8 mouse cellular contexts compared by ENCODE assay signal in genomic region chr14:32609392-32609791, GRCm38 (mm10). TPM values are rescaled to one million over a fixed set of nuclear protein-coding genes. Genes with fewer than 3 reads are reported as not detected.
DNase-seq lines count a peak whose midpoint lies in the region; ATAC-seq and TF ChIP-seq lines count a peak whose summit lies in the region.

No protein-coding gene starts in this region.

- peak; percentile 53 for TF ChIP-seq RAD21 in MEL (IDR thresholded peaks at IDR 0.05; ENCODE audit: low read depth, low read length)

- no peak for TF ChIP-seq POLR2A in MEL (IDR thresholded peaks at IDR 0.05; ENCODE audit: control insufficient read depth in 1 of 2, insufficient read depth in 1 of 2, low read depth in 1 of 2, low read length in 2 of 2, poor library complexity in 1 of 2)
- TF ChIP-seq POLR2A in embryonic fibroblast, embryonic 13.5 days (IDR thresholded peaks at IDR 0.05; ENCODE audit: low read depth, low read length), result no peak

- H3K4me3 ChIP-seq in intestine, postnatal 0 days (ENCODE audit: low read depth, low read length), result no peak overlapping the region
- no peak overlapping the region for H3K4me3 ChIP-seq in intestine, embryonic 15.5 days (replicated peaks)
- no peak overlapping the region for H3K4me3 ChIP-seq in MEL (ENCODE audit: control insufficient read depth in 1 of 2, insufficient read depth in 1 of 2, low read depth in 2 of 2, low read length in 2 of 2)
- H3K4me3 ChIP-seq in embryonic fibroblast, embryonic 13.5 days (ENCODE audit: insufficient read depth, low read length), result no peak overlapping the region

- peak; percentile 53; the same call in 1 of the 2 replicates for ATAC-seq in intestine, postnatal 0 days
- no peak for ATAC-seq in intestine, embryonic 15.5 days

- no peak for TF ChIP-seq EP300 in MEL (IDR thresholded peaks at IDR 0.05; ENCODE audit: low read depth in 1 of 2, low read length in 2 of 2)

- TF ChIP-seq CTCF in intestine, postnatal 0 days (IDR thresholded peaks at IDR 0.05; ENCODE audit: low read depth), result peak; percentile 88
- peak; percentile 65 to 74 (median 70) for TF ChIP-seq CTCF in MEL (IDR thresholded peaks at IDR 0.05 in 2 of 3, conservative IDR thresholded peaks at IDR 0.05 in 1 of 3; ENCODE audit: control insufficient read depth in 1 of 3, insufficient read depth in 1 of 3, low read depth in 2 of 3, low read length in 3 of 3, poor library complexity in 1 of 3, severe bottlenecking in 1 of 3)
- peak; percentile 51; the same call in 1 of the 2 replicates for TF ChIP-seq CTCF in embryonic fibroblast, embryonic 13.5 days (IDR thresholded peaks at IDR 0.05; ENCODE audit: borderline replicate concordance, insufficient read depth, low read length)

- peaks cover 5% of the 10 kb centered on the region; the same call in 1 of the 2 replicates for H3K27me3 ChIP-seq in intestine, postnatal 0 days (replicated peaks; ENCODE audit: control insufficient read depth, insufficient read depth, low read length)
- peaks cover 7% of the 10 kb centered on the region; the same call in 1 of the 2 replicates for H3K27me3 ChIP-seq in intestine, embryonic 15.5 days (replicated peaks)
- H3K27me3 ChIP-seq in MEL (ENCODE audit: control insufficient read depth in 1 of 2, insufficient read depth in 2 of 2, low read length in 2 of 2), result no peaks in the 10 kb centered on the region

- 15% methylated on average over 3 of the region's 3 CpGs for WGBS in intestine, postnatal 0 days
- WGBS in intestine, embryonic 15.5 days, result 26% methylated on average over 3 of the region's 3 CpGs

- no peaks in the 10 kb centered on the region for H3K36me3 ChIP-seq in intestine, postnatal 0 days (ENCODE audit: control insufficient read depth, insufficient read depth)
- H3K36me3 ChIP-seq in intestine, embryonic 15.5 days, result no peaks in the 10 kb centered on the region
- no peaks in the 10 kb centered on the region for H3K36me3 ChIP-seq in MEL (ENCODE audit: control insufficient read depth in 1 of 2, insufficient read depth in 2 of 2, low read length in 2 of 2)

- intact Hi-C loops in left cerebral cortex, postnatal 14 days (cut with DNase I), result loop anchor here (10.0 kb wide), 3 partner anchors 195 to 595 kb away; no protein-coding TSS in a partner anchor

- H3K4me1 ChIP-seq in intestine, postnatal 0 days (replicated peaks; ENCODE audit: control insufficient read depth, insufficient read depth, low read length), result no peaks in the 10 kb centered on the region
- no peaks in the 10 kb centered on the region for H3K4me1 ChIP-seq in intestine, embryonic 15.5 days (replicated peaks)
- no peaks in the 10 kb centered on the region for H3K4me1 ChIP-seq in MEL (ENCODE audit: control insufficient read depth in 1 of 2, insufficient read depth in 2 of 2, low read length in 2 of 2)
- H3K4me1 ChIP-seq in embryonic fibroblast, embryonic 13.5 days (ENCODE audit: control insufficient read depth, insufficient read depth, low read length), result no peaks in the 10 kb centered on the region

- no peaks in the 10 kb centered on the region for H3K79me2 ChIP-seq in MEL (ENCODE audit: control insufficient read depth, insufficient read depth, low read length, poor library complexity)

- no peaks in the 10 kb centered on the region for H3K9me3 ChIP-seq in intestine, postnatal 0 days (ENCODE audit: control insufficient read depth)
- H3K9me3 ChIP-seq in intestine, embryonic 15.5 days, result no peaks in the 10 kb centered on the region
- H3K9me3 ChIP-seq in MEL (replicated peaks; ENCODE audit: insufficient read depth, low read length), result no peaks in the 10 kb centered on the region

- DNase-seq in B cell, adult 2 months, result peak; percentile 41
- DNase-seq in MEL (ENCODE audit: low read depth, low spot score), result peak; percentile 16
- peak; percentile 52 to 57 for DNase-seq in left cerebral cortex, postnatal 14 days (ENCODE audit: low spot score in 2 of 2)
- DNase-seq in skeletal muscle tissue, adult 2 months (ENCODE audit: low read depth, low spot score), result peak; percentile 13
- no peak for DNase-seq in urinary bladder, adult 2 months (ENCODE audit: low spot score)

- H3K9ac ChIP-seq in intestine, postnatal 0 days (ENCODE audit: low read depth, low read length), result no peak overlapping the region
- H3K9ac ChIP-seq in intestine, embryonic 15.5 days, result no peak overlapping the region
- H3K9ac ChIP-seq in MEL (ENCODE audit: control insufficient read depth, low read depth, low read length, poor library complexity, severe bottlenecking), result no peak overlapping the region

- no peak overlapping the region for H3K27ac ChIP-seq in intestine, postnatal 0 days (ENCODE audit: low read depth, low read length)
- H3K27ac ChIP-seq in intestine, embryonic 15.5 days, result no peak overlapping the region
- no peak overlapping the region for H3K27ac ChIP-seq in MEL (ENCODE audit: control insufficient read depth, low read depth, low read length)
- no peak overlapping the region for H3K27ac ChIP-seq in embryonic fibroblast, embryonic 13.5 days (ENCODE audit: insufficient read depth, low read length)

- H3K4me2 ChIP-seq in intestine, postnatal 0 days (replicated peaks; ENCODE audit: low read depth), result no peak overlapping the region
- no peak overlapping the region for H3K4me2 ChIP-seq in intestine, embryonic 15.5 days (replicated peaks)

TF ChIP-seq in MEL, 35 proteins besides CTCF, POLR2A, EP300 and RAD21:
- TF ChIP-seq MEF2A (IDR thresholded peaks at IDR 0.05; ENCODE audit: extremely low read depth, insufficient replicate concordance, low read depth, low read length, poor library complexity, severe bottlenecking) (no peak), POLR2AphosphoS5 (IDR thresholded peaks at IDR 0.05; ENCODE audit: borderline replicate concordance, low read depth, low read length) (no peak), USF1 (IDR thresholded peaks at IDR 0.05; ENCODE audit: low read depth, low read length) (no peak), SMC3 (IDR thresholded peaks at IDR 0.05; ENCODE audit: low read depth, low read length) (peak; percentile 50), NELFE (IDR thresholded peaks at IDR 0.05; ENCODE audit: low read depth, low read length) (no peak), KAT2A (conservative IDR thresholded peaks at IDR 0.05; ENCODE audit: low read depth, low read length) (no peak), RCOR1 (IDR thresholded peaks at IDR 0.05; ENCODE audit: low read depth, low read length) (no peak), ZNF384 (IDR thresholded peaks at IDR 0.05; ENCODE audit: low read depth, low read length) (no peak), GATA1 (IDR thresholded peaks at IDR 0.05; ENCODE audit: low read depth, low read length) (no peak), ZC3H11A (IDR thresholded peaks at IDR 0.05; ENCODE audit: low read depth, low read length) (peak; percentile 16; the same call in 1 of the 2 replicates), UBTF (IDR thresholded peaks at IDR 0.05; ENCODE audit: borderline replicate concordance, insufficient read depth, low read depth, low read length) (no peak), GABPA (IDR thresholded peaks at IDR 0.05; ENCODE audit: low read depth, low read length) (no peak), SIN3A (IDR thresholded peaks at IDR 0.05; ENCODE audit: low read length) (no peak), E2F4 (IDR thresholded peaks at IDR 0.05; ENCODE audit: borderline replicate concordance, low read depth, low read length) (no peak), BHLHE40 (IDR thresholded peaks at IDR 0.05; ENCODE audit: borderline replicate concordance, low read depth, low read length) (no peak), MYB (IDR thresholded peaks at IDR 0.05; ENCODE audit: low read depth, low read length) (no peak), MYC (IDR thresholded peaks at IDR 0.05; ENCODE audit: low read depth, low read length) (no peak)

RNA-seq across cellular contexts. Expression of gene Prrxl1, which starts 10.2 kb away (rescaled TPM):
- polyA plus RNA-seq in intestine, postnatal 0 days (2015; fragmentation: Nextera tagmentation; extraction: Ambion mirVana), result 0.14 and 0.26 TPM in 2 replicates
- 0.80 and 1.0 TPM in 2 replicates for polyA plus RNA-seq in intestine, embryonic 15.5 days (2015; fragmentation: Nextera tagmentation; extraction: Ambion mirVana)
- total RNA-seq in MEL (2012; rRNA removed), result not detected in 2 replicates
- not detected for polyA plus RNA-seq in MEL (2012; ENCODE audit: insufficient read depth in 1 of 2, insufficient read length in 2 of 2, low read depth in 1 of 2, low replicate concordance in 2 of 2, missing spikeins in 1 of 2)
- not detected in 2 replicates for polyA plus RNA-seq in embryonic fibroblast, embryonic 13.5 days (2011; ENCODE audit: insufficient read length, low read depth, missing spikeins)
- total RNA-seq in left cerebral cortex, postnatal 14 days (2021), result not detected
- polyA plus RNA-seq in urinary bladder, adult 2 months (2012; rRNA removed), result 0.22 and 0.28 TPM in 2 replicates
